Mouse (Mus musculus) embryonic fibroblast, embryonic 13.5 days (primary cell): ENCODE measurements around the gene Me3.

Experiments
- CTCF ChIP-seq: IDR thresholded peaks from 2 replicates; pipeline ENCODE4 v1.5.1; 2011; ENCODE audit warnings: mild to moderate bottlenecking, control low read depth, low read length, moderate library complexity, borderline replicate concordance; ENCODE audit not compliant: insufficient read depth
- POLR2A ChIP-seq: IDR thresholded peaks from 2 replicates; pipeline ENCODE4 v1.6.1; 2011; ENCODE audit warnings: low read depth, mild to moderate bottlenecking, control low read depth, low read length, moderate library complexity

- no peak for TF ChIP-seq POLR2A
- TF ChIP-seq CTCF = no peak
These were observed 35.4 kb downstream of the Me3 start for GRCm38 (mm10) chr7:89667570-89667969.
